Mouse (Mus musculus): ENCODE results near the gene Cers6. TPM values are rescaled to one million over a fixed set of nuclear protein-coding genes. Genes with fewer than 3 reads are reported as not detected.

Gene Cers6
- polyA plus RNA-seq (2012; ENCODE audit: low replicate concordance) = 6.0 and 31.9 TPM in 2 replicates

GRCm38 (mm10) chr2:68860904-68861685, at the start of gene Cers6:
TSS of gene Cers6 (plus strand) at chr2:68861441.

GRCm38 (mm10) chr2:69135661-69136576, 274.7 kb downstream of the Cers6 start, which contains the start of gene Nostrin:
TSS of gene Nostrin (plus strand) at chr2:69135800.

Other genes starting within 250 kb of the Cers6 start
- not detected in 2 replicates for gene 4932414N04Rik, start 205.0 kb upstream of the Cers6 start, polyA plus RNA-seq (2012; ENCODE audit: low replicate concordance)